Mouse (Mus musculus) ovary, postnatal 36 days (tissue): ENCODE data around the gene Msrb3.

Experiments
- DNase-seq: peaks from one replicate; pipeline ENCODE4 v3.0.0; 2022; ENCODE audit warnings: low spot score, mixed read lengths

The Msrb3 gene

GRCm38 (mm10) chr10:120810832-120811571 is 87.9 kb downstream of the Msrb3 start:
- DNase-seq, result no peak

- no peak for DNase-seq
Observed at GRCm38 (mm10) chr10:120810053-120810696, 88.7 kb downstream of the Msrb3 start.

DNA sequence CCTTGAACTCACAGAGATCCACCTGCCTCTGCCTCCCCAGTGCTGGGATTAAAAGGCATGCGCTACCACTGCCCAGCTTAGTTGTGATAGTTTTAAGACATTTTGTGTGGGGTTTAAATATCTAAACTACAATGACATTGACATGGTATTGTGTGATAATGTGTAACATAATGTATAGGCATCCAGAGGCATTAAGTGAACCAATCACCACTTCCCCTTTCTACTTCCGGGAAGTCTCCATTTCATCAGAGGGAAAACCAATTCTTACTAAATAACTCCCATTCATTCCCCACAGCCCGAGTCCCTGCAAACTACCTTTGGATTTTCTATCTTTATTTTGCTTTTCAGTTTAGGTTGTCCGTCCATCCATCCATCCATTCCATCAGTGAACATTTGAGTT is 90.7 kb downstream of the Msrb3 start:
- no peak for DNase-seq

DNA sequence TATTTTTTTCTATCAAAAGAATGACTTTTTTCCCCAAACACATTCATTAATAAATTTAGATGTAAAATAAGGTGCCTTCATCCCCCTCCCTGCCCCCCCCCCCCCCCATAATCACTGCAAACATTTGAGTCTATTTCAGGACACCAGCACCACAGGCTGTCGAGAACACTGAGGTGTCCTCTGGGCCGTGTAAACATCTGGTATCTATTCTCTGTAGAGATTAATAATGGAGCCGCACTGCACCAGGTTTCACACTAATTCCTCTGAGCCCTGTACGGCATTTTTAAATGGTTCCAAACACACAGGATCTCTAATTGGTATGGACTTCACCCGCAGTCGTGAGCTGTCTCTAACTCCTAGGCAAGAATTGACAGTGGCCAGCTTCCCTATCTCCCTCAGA is 97.8 kb downstream of the Msrb3 start:
- DNase-seq, result no peak

- no peak for DNase-seq
Observed at GRCm38 (mm10) chr10:120799479-120799878, 99.4 kb downstream of the Msrb3 start.

GRCm38 (mm10) chr10:120796749-120797148 is 102.2 kb downstream of the Msrb3 start:
- DNase-seq, result no peak

GRCm38 (mm10) chr10:120794391-120794817 is 104.5 kb downstream of the Msrb3 start:
- DNase-seq, result no peak

DNA sequence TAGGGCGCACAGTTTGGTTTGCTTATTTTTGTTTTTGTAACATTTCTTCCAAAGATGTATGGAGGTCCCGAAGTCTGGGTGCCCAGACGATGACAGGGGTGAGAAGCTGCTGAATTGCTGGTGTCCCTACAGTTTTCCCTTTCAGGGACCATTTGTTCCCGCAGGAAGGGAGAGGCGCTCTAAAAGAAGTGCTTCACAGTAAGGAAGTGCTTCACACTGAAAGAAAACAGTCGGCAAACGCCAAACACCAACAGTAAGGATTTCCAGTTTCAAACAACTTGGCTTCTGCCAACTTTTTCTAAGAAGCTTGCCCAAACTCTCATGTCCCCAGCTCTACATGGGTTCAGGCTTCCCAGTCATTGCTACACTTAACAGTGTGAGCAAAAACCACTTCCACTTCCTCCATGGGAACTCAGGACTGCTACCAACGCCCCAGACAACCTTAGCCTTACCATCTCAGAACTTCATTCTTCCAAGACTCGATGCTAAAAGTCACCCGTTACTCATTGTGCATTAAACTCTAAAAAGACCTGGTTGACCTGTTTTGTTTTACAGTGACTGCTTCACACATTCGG is 106.6 kb downstream of the Msrb3 start:
- DNase-seq, result no peak

- peak; percentile 24 for DNase-seq
Observed at GRCm38 (mm10) chr10:120791438-120791837, 107.5 kb downstream of the Msrb3 start.

DNA sequence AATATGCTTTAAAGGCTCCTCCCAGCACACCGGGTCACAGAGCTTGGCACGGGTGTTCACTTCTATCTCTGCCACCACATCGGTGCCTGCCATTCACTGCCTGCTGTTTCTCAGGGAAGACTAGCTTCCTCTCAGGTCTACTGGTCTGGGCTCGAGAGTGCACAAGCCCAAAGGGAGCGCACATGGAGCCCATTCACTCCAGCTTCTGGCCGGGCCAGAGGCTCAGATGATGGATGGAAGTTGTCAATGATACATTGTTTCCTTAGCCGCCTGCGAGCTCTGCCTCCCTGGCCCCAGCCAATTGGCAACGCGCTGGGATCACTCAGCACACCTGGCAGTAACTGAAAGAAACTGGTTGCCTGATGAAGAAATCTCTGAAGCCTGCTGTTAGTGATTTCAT is 111.7 kb downstream of the Msrb3 start:
- DNase-seq, result no peak

DNA sequence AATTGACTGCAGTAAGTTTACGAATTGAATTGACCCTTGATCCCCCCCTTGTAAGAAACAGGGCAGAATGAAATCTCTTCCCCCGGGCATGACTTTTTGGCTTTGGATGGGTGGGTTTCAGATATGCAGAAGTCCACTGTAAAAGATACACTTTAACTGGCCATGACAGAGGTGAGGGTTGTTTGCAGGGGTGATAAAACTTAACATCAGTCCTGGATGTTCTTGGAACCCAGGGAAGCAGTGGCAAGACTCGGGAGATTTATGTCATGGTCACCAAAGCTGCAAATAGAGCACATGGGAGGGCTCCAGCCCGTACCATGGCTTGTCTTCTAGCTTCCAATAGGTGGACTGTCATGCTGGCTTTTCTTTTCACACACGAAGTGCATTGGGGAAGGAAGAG is 114.4 kb downstream of the Msrb3 start:
- DNase-seq, result no peak

- DNase-seq, result no peak
Observed at GRCm38 (mm10) chr10:120783393-120783792, 115.5 kb downstream of the Msrb3 start.

DNA sequence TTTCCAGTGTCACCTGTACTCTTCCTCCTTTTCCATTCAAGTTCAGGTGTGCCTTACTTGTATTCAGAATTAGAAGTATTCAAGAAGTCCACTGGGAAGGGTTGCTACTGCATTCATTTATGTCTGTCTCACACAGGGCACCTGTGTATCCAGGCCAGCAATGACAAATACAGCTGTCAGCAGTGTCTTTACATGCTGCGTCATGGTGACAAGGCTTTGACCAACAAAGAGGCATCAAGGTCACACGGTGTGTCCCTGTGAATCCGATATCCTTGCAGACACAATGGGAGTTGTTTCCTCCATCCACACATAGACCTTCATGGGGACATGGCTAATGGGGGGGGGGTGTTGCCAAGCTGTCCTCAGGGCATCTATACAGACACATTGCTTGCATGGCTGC is 121.4 kb downstream of the Msrb3 start:
- no peak for DNase-seq

- DNase-seq, result no peak
Observed at GRCm38 (mm10) chr10:120775361-120775760, 123.5 kb downstream of the Msrb3 start.

- DNase-seq, result no peak
Observed at GRCm38 (mm10) chr10:120767418-120767817, 131.5 kb downstream of the Msrb3 start.

GRCm38 (mm10) chr10:120765398-120765797 is 133.5 kb downstream of the Msrb3 start:
- DNase-seq, result no peak

- no peak for DNase-seq
Observed at GRCm38 (mm10) chr10:120763656-120764466, 135.0 kb downstream of the Msrb3 start.

- DNase-seq, result no peak
Observed at GRCm38 (mm10) chr10:120762958-120763357, 135.9 kb downstream of the Msrb3 start.

- DNase-seq, result no peak
Observed at GRCm38 (mm10) chr10:120760679-120761078, 138.2 kb downstream of the Msrb3 start.

DNA sequence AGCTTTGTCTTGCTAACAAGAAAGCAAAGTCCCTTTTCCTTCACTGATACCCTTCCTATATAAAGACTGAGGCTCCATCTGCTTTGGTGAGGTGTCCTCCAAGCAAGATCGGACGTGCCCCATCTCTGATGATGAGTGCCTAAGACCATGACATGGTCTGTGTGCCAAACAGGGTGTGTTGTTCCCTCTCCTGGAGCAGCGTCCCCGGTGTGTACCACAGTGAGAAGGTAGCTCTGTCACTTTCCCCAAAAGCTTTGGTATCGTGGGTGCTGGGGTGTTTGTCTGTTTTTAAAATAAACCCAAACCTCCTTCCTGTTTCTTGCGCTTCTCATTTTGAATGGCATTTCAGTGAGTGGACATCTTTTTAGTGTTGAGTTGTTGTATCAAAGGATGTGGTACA is 139.0 kb downstream of the Msrb3 start:
- no peak for DNase-seq

DNA sequence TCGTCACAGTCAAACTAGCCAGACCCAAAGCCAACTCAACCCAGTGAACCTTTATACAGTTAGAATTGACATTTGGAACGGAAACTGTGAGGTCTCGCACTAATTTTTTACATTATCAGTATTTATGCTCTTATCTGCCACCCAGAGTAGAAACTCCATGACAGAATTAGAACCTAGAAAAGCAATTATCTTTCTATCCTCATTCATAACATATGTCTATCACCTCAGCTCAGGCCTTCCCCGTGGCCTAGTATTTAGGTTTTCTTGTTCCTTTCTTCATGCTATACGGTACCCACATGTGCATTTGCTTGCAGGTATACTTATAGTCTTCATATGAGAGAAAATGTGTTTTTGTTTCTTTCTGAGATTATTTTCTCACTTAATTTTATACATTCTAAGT is 146.4 kb downstream of the Msrb3 start:
- DNase-seq, result no peak

DNA sequence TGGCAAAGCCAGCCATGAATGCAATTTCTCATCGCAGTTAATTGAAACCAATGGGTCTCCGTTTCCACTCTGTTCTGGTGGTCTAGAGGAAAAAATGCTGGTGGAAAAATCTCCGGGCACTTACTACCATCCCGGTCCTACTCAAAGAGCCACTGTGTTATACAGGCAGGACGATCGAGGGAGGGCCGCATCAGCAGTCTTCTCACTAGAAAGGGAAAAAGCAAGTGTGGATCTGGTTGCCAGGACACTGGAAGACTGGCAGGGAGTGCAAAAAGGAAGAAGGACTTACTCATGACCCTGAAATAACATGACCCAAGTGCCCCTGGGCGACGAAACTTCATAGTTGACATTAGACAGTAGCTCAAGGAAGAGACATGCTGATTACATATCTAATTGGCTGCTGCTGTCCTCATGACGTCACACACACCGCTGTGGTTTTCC is 147.1 kb downstream of the Msrb3 start:
- DNase-seq, result peak; percentile 16
